Mouse (Mus musculus) kidney, embryonic 16.5 days (tissue): ENCODE data around the gene Zfp422. TPM values are rescaled to one million over a fixed set of nuclear protein-coding genes. Genes with fewer than 3 reads are reported as not detected.
"Not testable (repeated sequence)": the region's sequence is repeated elsewhere in the genome, so short reads cannot be mapped to it uniquely, and the experiment has no call there.

Experiments
- ATAC-seq: fragments of 200-750 bp; cut with Nextera tagmentation; 2 replicates; pipeline ENCODE4 v1.8.0; 2017; ENCODE audit warnings: moderate TSS enrichment; ENCODE audit not compliant: low FRiP score, low TSS enrichment
- H3K27ac ChIP-seq: fragments of 300-500 bp; sonication (generic); 2 replicates; pipeline ENCODE4 v1.5.1; 2014; ENCODE audit warnings: low read length
- H3K27me3 ChIP-seq: fragments of 300-500 bp; sonication (generic); 2 replicates; pipeline ENCODE4 v1.6.1; 2014; ENCODE audit warnings: low read length, control low read depth, mixed read lengths; ENCODE audit not compliant: insufficient read depth
- H3K36me3 ChIP-seq: fragments of 300-500 bp; sonication (generic); 2 replicates; pipeline ENCODE4 v1.6.1; 2014; ENCODE audit warnings: low read length, control low read depth, mixed read lengths; ENCODE audit not compliant: insufficient read depth
- H3K4me1 ChIP-seq: fragments of 300-500 bp; sonication (generic); 2 replicates; pipeline ENCODE4 v1.6.1; 2014; ENCODE audit warnings: low read length, control low read depth, mixed read lengths; ENCODE audit not compliant: insufficient read depth
- H3K4me2 ChIP-seq: fragments of 300-500 bp; sonication (generic); replicated peaks from 2 replicates; pipeline ENCODE4 v1.6.1; 2014; ENCODE audit warnings: low read depth, low read length
- H3K4me3 ChIP-seq: fragments of 300-500 bp; sonication (generic); 2 replicates; pipeline ENCODE4 v1.5.1; 2014; ENCODE audit warnings: mild to moderate bottlenecking, low read length
- H3K9ac ChIP-seq: fragments of 300-500 bp; sonication (generic); replicated peaks from 2 replicates; pipeline ENCODE4 v1.6.1; 2014; ENCODE audit warnings: low read length
- H3K9me3 ChIP-seq: fragments of 300-500 bp; sonication (generic); 2 replicates; pipeline ENCODE4 v1.6.1; 2016; ENCODE audit warnings: low read length, control low read depth
- WGBS: fragments of 180-500 bp; shearing (Covaris S2); extraction: QIAGEN DNeasy Blood & Tissue Kit; methylation state at CpG from one replicate; pipeline ENCODE4 v1.1.7; 2014; 5-methylcytosine and 5-hydroxymethylcytosine counted together
- microRNA-seq: library from miRNA; unstranded; fragments of <30 nt; microRNA quantifications from one replicate; pipeline ENCODE4, GENCODE M21; 2016
- polyA plus RNA-seq: library from polyadenylated mRNA; unstranded; fragments of >200 nt; fragmentation: Nextera tagmentation; extraction: Ambion mirVana; gene quantifications from 2 replicates; pipeline ENCODE4 v1.2.1, GENCODE M21; 2015

Zfp422 gene
- polyA plus RNA-seq, 1 experiment from 2014 or later: 192 TPM

GRCm38 (mm10) chr6:116615719-116616118, 13.1 kb downstream of the Zfp422 start:
- Histone ChIP-seq H3K4me2 (no peak overlapping the region), H3K4me3 (no peak overlapping the region), H3K4me1 (no peaks in the 10 kb centered on the region), H3K27me3 (no peaks in the 10 kb centered on the region), H3K9ac (no peak overlapping the region), H3K9me3 (no peaks in the 10 kb centered on the region), H3K36me3 (no peaks in the 10 kb centered on the region), H3K27ac (no peak overlapping the region)
- WGBS: 69% methylated on average over 2 of the region's 2 CpGs
- no peak for ATAC-seq

- 43% methylated on average over 4 of the region's 4 CpGs for WGBS
- H3K36me3 ChIP-seq: no peaks in the 10 kb centered on the region
- H3K9ac ChIP-seq: no peak overlapping the region
- no peaks in the 10 kb centered on the region for H3K9me3 ChIP-seq
- H3K4me3 ChIP-seq: no peak overlapping the region
- no peaks in the 10 kb centered on the region for H3K27me3 ChIP-seq
- no peak for ATAC-seq
- no peak overlapping the region for H3K4me2 ChIP-seq
- H3K4me1 ChIP-seq: no peaks in the 10 kb centered on the region
- no peak overlapping the region for H3K27ac ChIP-seq
Measured at GRCm38 (mm10) chr6:116607230-116607629, 21.6 kb downstream of the Zfp422 start.

DNA sequence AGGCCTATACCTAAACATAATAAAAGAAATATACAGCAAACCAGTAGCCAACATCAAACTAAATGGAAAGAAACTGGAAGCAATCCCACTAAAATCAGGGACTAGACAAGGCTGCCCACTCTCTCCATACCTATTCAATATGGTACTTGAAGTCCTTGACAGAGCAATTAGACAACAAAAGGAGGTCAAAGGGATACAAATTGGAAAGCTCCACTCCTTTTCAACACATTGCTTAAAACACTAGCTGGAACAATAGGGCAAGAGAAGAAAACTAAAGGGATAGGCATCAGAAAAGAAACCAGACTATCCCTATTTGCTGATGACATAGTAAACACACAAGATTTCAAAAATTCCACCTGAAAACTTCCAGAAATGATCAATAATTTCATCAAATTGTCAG, 27.8 kb downstream of the Zfp422 start:
- H3K9me3 ChIP-seq, H3K27me3 ChIP-seq, H3K4me2 ChIP-seq, H3K27ac ChIP-seq, H3K4me1 ChIP-seq, H3K9ac ChIP-seq, ATAC-seq, H3K36me3 ChIP-seq, H3K4me3 ChIP-seq: not testable (repeated sequence)

DNA sequence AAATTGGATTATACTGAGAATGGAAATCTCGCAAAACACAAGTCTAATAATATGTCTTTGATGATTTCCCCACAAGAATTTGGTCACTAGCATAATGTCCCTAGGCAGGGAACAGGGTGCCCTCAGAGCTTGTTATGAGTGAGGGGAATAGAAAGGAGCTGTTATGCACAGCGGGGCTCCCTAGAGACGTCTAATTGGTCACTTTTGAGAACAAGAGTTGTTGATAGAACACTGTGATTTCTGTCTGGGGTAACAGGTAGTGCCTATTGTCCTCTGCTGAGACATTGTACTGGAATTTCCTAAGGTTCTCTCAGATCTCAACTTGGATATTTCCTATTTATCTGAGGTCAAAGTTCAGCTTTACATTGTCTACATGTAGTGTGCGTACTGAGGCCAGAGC, 44.7 kb downstream of the Zfp422 start, which contains the start of gene Olfr215:
TSS of gene Olfr215 (minus strand) at position 101 of the 400 bp plus-strand sequence.
- Histone ChIP-seq H3K9ac (no peak within 1 kb of the TSS), H3K27ac (no peak within 1 kb of the TSS), H3K4me2 (no peak within 1 kb of the TSS), H3K4me3 (no peak within 1 kb of the TSS), H3K36me3 (no peaks in the 10 kb centered on the region), H3K27me3 (no peaks in the 10 kb centered on the region), H3K4me1 (no peaks in the 10 kb centered on the region), H3K9me3 (no peaks in the 10 kb centered on the region)
- no peak for ATAC-seq
- 84% methylated on average over 4 of the region's 4 CpGs for WGBS

Small RNAs within 50 kb of the gene (microRNA-seq; reads per million reads assigned to microRNA genes)
- gene Mir7043: not detected

Other genes starting within 250 kb of the Zfp422 start
- 0.63 and 0.89 TPM in 2 replicates for gene Alox5, start 167.8 kb downstream of the Zfp422 start, polyA plus RNA-seq
- not detected in 2 replicates for gene Olfr211, start 139.9 kb downstream of the Zfp422 start, polyA plus RNA-seq
- not detected in 2 replicates for gene Olfr212, start 122.5 kb downstream of the Zfp422 start, polyA plus RNA-seq
- not detected in 2 replicates for gene Olfr213, start 90.5 kb downstream of the Zfp422 start, polyA plus RNA-seq
- gene Gm5580, start 77.9 kb downstream of the Zfp422 start, polyA plus RNA-seq: 0.51 and 1.7 TPM in 2 replicates
- gene Olfr214, start 74.8 kb downstream of the Zfp422 start, polyA plus RNA-seq: not detected in 2 replicates
- gene Olfr215, start 44.8 kb downstream of the Zfp422 start, polyA plus RNA-seq: not detected in 2 replicates
- 33.1 and 38.5 TPM in 2 replicates for gene Depp1, start 21.6 kb upstream of the Zfp422 start, polyA plus RNA-seq
- 6.1 and 6.3 TPM in 2 replicates for gene Rassf4, start 45.0 kb upstream of the Zfp422 start, polyA plus RNA-seq
- 11.8 and 12.4 TPM in 2 replicates for gene Tmem72, start 87.9 kb upstream of the Zfp422 start, polyA plus RNA-seq